Mouse (Mus musculus) CH12.LX (cell line): Measurements from ENCODE around the gene Gm44503.

Experiments used
- CTCF ChIP-seq, 2 experiments: IDR thresholded peaks in 1 of 2; conservative IDR thresholded peaks in 1 of 2; 2 replicates each; pipeline ENCODE4 v1.5.1; 2011 to 2012; ENCODE audit warnings: low read depth in 2 of 2, low read length in 2 of 2, improper control_type of control experiment in 1 of 2, inconsistent platforms in 1 of 2, mild to moderate bottlenecking in 1 of 2, moderate library complexity in 1 of 2
- GABPA ChIP-seq: IDR thresholded peaks from 2 replicates; pipeline ENCODE4 v1.6.1; 2012; ENCODE audit warnings: low read depth, low read length, improper control_type of control experiment, inconsistent platforms; ENCODE audit not compliant: insufficient replicate concordance
- MAX ChIP-seq: IDR thresholded peaks from 2 replicates; pipeline ENCODE4 v1.6.1; 2011; ENCODE audit warnings: low read length, improper control_type of control experiment
- MAZ ChIP-seq: IDR thresholded peaks from 2 replicates; pipeline ENCODE4 v1.6.1; 2012; ENCODE audit warnings: low read depth, mild to moderate bottlenecking, inconsistent platforms, low read length, improper control_type of control experiment, moderate library complexity
- NELFE ChIP-seq: IDR thresholded peaks from 2 replicates; pipeline ENCODE4 v1.6.1; 2011; ENCODE audit warnings: low read depth, low read length, improper control_type of control experiment
- POLR2A ChIP-seq: IDR thresholded peaks from 2 replicates; pipeline ENCODE4 v1.6.1; 2011; ENCODE audit warnings: low read depth, mild to moderate bottlenecking, improper control_type of control experiment, low read length
- TBP ChIP-seq: conservative IDR thresholded peaks from 2 replicates; pipeline ENCODE4 v1.6.1; 2011; ENCODE audit warnings: low read depth, low read length, improper control_type of control experiment

DNA sequence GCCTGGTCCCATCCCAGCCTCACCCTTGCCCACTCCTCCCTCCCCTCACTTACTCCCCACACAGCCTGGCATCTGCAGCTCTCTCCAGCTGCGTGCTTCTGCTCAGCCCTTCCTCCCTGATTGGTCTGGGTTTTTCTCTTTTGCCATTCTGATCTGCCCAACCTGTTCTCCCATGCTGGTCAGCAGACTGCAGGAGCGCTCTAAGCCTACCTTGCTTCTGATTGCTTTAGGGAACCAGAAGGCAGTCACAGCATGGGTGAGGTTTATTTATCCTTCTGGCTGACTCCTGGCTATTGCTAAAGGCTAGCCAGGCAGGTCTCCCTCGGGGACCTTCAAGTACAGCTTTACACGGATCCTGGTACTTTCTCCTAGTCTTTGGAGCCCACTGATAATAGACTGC, 72.8 kb downstream of the Gm44503 start:
- no peak for TF ChIP-seq POLR2A
- no peak for TF ChIP-seq TBP
- TF ChIP-seq GABPA = no peak
- TF ChIP-seq MAZ = no peak
- no peak for TF ChIP-seq NELFE
- no peak for TF ChIP-seq CTCF (conservative IDR thresholded peaks at IDR 0.05 in 1 of 2, IDR thresholded peaks at IDR 0.05 in 1 of 2; ENCODE audit: low read depth in 2 of 2, low read length in 2 of 2)
- no peak for TF ChIP-seq MAX
